Mouse (Mus musculus): Measurements from ENCODE around the gene Exoc8.

DNA sequence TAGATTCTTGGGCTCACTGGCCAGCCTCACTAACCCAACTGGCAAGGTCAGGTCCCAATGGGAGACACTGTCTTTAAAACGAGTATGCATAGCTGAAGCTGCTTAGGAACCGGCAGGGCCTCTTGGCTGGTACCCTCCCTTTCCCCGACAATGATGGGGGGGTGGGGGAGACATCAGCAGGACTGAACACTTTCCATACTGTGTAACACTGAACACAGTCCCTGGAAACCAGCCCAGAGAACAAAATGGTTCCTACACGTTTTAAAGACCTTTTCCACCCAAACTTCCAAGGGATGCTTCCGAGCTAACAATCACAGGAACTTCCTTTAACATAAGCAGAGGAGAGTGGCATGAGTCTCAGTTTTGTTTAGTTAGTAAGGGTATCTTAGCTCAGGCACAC, 37.6 kb upstream of the Exoc8 start:
- TF ChIP-seq EP300 (IDR thresholded peaks at IDR 0.05; ENCODE audit: insufficient read depth, low read depth, low read length) (no peak), POLR2A (IDR thresholded peaks at IDR 0.05; ENCODE audit: insufficient read depth, low read depth, low read length) (no peak)
